Mouse (Mus musculus): Measurements from ENCODE around the gene Carhsp1.

The Carhsp1 gene

GRCm38 (mm10) chr16:8637217-8638051, 34.5 kb downstream of the Carhsp1 start, which contains the start of the genes Pmm2 and Tmem186:
Gene Pmm2, plus strand, starts transcription at chr16:8637674.
Gene Tmem186, minus strand, starts transcription at chr16:8637712.
- TF ChIP-seq GATA4 (IDR thresholded peaks at IDR 0.05; ENCODE audit: insufficient replicate concordance, low read length), result no peak

DNA sequence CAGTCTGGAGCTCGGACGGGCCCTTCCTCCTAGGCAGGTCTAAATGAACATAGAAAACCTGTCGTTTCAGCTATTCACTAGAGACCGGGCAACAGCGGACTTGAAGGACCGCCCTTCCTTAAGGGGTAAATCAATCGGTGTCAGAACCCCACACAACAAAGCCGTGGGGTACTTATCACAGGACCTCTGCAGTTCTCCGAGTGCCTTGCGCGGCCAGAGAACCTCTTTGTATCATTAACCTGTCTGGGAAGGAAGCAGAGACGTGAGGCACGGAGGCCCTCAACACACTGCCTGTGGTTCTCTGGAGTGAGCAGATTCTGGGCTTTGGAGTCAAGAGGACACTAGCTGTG, 35.1 kb downstream of the Carhsp1 start:
- TF ChIP-seq GATA4 (IDR thresholded peaks at IDR 0.05; ENCODE audit: insufficient replicate concordance, low read length), result no peak

GRCm38 (mm10) chr16:8631428-8631827, 40.5 kb downstream of the Carhsp1 start:
- TF ChIP-seq GATA4 (IDR thresholded peaks at IDR 0.05; ENCODE audit: insufficient replicate concordance, low read length), result no peak

DNA sequence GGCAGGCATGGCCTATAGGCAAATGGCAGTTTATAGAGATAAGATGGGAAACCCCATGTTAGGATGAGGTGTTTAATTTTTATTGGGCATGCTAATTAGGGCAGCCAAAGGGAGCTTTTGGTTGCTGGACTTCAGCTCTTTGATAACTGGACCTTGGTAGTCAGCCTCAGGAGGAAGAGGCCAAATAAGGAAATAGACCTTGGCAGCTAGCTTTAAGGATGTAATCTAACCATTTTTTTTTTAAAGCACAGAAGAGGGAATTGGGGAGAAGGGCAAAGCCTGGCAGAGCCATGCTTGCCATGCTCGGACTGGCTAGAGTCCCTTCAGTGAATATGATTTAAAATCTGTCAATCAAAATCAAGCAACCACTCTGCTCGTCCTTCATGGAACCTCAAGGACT, 41.5 kb downstream of the Carhsp1 start:
- no peak for TF ChIP-seq GATA4 (IDR thresholded peaks at IDR 0.05; ENCODE audit: insufficient replicate concordance, low read length)

DNA sequence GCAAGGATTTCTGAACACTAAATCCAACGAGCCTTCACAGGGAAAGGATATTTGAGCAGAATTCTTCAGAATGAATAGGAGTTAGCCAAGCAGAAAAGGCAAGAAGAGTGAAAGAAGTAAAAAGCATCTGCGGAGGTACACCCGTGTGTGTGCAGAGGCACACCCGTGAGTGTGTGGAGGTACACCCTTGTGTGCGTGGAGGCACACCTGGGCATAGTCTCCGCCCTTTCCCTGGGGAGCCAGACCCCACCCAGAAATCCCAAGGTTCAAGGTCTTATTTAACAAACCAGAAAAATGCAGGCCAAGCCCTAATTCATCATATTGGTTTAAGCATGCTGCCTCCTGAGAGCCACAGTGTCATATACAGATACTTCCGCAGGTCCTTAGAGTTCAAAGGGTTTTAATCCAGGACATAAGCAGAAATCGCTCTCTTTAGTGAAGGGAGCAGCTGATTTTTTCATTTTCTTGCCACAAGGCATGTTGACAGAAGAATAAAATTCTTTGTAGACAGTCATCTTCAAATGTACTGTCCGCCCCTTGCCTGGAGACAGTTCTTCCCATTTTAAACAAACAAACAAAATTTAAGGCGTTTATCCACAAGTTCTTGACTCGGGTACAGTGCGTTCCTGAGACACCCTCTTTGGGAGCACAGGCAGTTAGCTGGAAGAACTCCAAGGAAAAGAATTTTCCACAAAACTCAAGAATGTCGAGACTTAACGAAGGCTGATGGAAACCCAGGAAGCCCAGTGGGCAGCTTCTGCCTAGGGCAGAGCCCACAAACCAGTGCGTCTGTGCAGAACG, 51.4 kb downstream of the Carhsp1 start:
- no peak for TF ChIP-seq GATA4 (IDR thresholded peaks at IDR 0.05; ENCODE audit: insufficient replicate concordance, low read length)

GRCm38 (mm10) chr16:8619659-8620314, 52.2 kb downstream of the Carhsp1 start:
- TF ChIP-seq GATA4 (IDR thresholded peaks at IDR 0.05; ENCODE audit: insufficient replicate concordance, low read length), result no peak

DNA sequence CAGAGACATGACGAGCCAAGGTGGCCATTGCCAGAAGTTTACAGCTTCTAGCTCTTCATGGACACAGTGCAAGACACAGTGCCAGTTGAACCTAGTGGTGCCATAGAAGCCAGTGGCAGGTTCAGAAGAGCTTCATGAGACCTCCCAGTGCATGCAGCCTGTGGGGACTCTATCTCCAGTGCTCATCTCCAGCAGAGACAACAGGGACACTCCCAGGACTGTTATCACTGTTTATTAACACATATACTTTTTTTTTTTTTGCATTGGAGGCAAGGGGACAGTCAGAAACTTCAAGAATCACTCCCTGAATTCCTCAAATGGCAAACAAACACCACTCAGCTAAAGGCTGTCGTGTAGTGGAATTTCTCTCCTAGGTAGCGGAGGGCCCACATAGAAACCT, 58.5 kb downstream of the Carhsp1 start:
- no peak for TF ChIP-seq GATA4 (IDR thresholded peaks at IDR 0.05; ENCODE audit: insufficient replicate concordance, low read length)

- no peak for TF ChIP-seq GATA4 (IDR thresholded peaks at IDR 0.05; ENCODE audit: insufficient replicate concordance, low read length)
Measured at GRCm38 (mm10) chr16:8613039-8613438, 58.9 kb downstream of the Carhsp1 start.

GRCm38 (mm10) chr16:8612214-8613005, 59.5 kb downstream of the Carhsp1 start:
- no peak for TF ChIP-seq GATA4 (IDR thresholded peaks at IDR 0.05; ENCODE audit: insufficient replicate concordance, low read length)

DNA sequence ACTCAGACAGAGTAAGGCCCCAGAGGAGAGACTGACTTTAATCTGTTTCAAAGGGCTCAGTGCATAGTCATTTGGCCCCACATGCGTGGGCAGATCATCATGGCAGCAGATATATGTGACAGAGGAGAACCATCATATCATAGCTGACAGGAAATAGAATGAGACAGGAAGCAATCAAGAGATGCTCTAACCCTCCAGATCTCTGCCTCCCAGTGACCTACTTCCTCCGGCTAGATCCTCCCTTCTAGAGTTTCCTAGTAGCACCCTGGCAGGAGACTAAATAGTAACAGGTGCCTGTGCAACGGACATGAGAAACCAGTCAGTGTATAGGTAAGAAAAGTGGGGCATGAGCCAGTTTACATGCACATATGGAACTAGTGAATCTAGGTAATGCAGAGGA, 61.6 kb downstream of the Carhsp1 start:
- no peak for TF ChIP-seq GATA4 (IDR thresholded peaks at IDR 0.05; ENCODE audit: insufficient replicate concordance, low read length)
